ENCODE assay signal across 9 mouse cellular contexts in the genomic region with DNA sequence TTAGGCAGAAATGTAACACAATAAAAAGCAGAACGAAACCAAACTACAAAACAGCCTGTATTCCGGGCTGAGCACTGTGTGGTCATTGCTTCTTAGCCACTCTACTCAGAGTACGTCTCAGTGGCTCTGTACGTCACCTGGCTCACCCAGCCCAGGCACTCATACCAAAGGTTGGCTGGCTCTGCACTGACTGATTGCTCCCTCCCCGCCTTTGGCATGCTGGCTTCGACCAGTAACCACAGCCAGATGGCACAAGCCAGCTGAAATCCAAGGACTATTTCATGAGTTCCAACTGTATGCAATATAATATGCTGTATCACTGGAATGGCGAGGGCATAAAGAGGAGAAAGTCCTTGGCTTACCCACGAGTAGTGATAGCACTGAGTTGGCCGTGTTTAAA.
DNase-seq lines count a peak whose midpoint lies in the region; ATAC-seq and TF ChIP-seq lines count a peak whose summit lies in the region.
"Had no signal": no experiment of that assay in that cellular context is flagged by ENCODE, and none has a peak within 500 bp of the region (broad histone marks: within the 10 kb centered on the region; RNA-seq: fewer than 3 reads in every experiment).

No protein-coding gene starts in this region.

- no peaks in the 10 kb centered on the region for H3K9me3 ChIP-seq in liver, postnatal 0 days (ENCODE audit: low read length)

- peak in 1 of 2 experiments; percentile 67 for DNase-seq in heart, adult 2 months
- DNase-seq in heart, postnatal 25 days (ENCODE audit: low spot score): no peak
- peak; percentile 52 for DNase-seq in urinary bladder, postnatal 14 days (ENCODE audit: low spot score)
- DNase-seq in urinary bladder, postnatal 4 days (ENCODE audit: low spot score in 2 of 2): no peak
- DNase-seq in kidney, postnatal 14 days: peak; percentile 32
- DNase-seq in thymus, postnatal 14 days: no peak
- DNase-seq in liver, postnatal 0 days: no peak
- DNase-seq in spleen, adult 18-20 months: no peak
- DNase-seq: cerebellum, adult 9-10 months had no signal

- no peaks in the 10 kb centered on the region for H3K36me3 ChIP-seq in heart, adult 2 months (ENCODE audit: control insufficient read depth, insufficient read depth, low read length)
- H3K36me3 ChIP-seq in liver, postnatal 0 days (replicated peaks; ENCODE audit: insufficient read depth, low read length): no peaks in the 10 kb centered on the region

- TF ChIP-seq EP300 in heart, adult 2 months (IDR thresholded peaks at IDR 0.05; ENCODE audit: insufficient read depth, low read depth, low read length): no peak
- no peak for TF ChIP-seq EP300 in liver, postnatal 0 days (IDR thresholded peaks at IDR 0.05; ENCODE audit: low read depth)

- intact Hi-C loops in heart, adult 2 months (cut with DNase I): no loop called here
- intact Hi-C loops in heart, postnatal 25 days (cut with DNase I): no loop called here

- no peak overlapping the region for H3K4me2 ChIP-seq in liver, postnatal 0 days (ENCODE audit: low read depth, low read length)

- no peak for TF ChIP-seq POLR2A in heart, adult 2 months (IDR thresholded peaks at IDR 0.05; ENCODE audit: insufficient read depth, low read depth, low read length)

- no peak overlapping the region for H3K4me3 ChIP-seq in heart, adult 2 months
- no peak overlapping the region for H3K4me3 ChIP-seq in liver, postnatal 0 days (ENCODE audit: low read depth, low read length)

- no peaks in the 10 kb centered on the region; the same call in 1 of the 2 replicates for H3K4me1 ChIP-seq in heart, adult 2 months (ENCODE audit: control insufficient read depth, insufficient read depth, low read length)
- no peaks in the 10 kb centered on the region for H3K4me1 ChIP-seq in liver, postnatal 0 days (ENCODE audit: insufficient read depth)

- no peak overlapping the region for H3K9ac ChIP-seq in heart, adult 2 months (ENCODE audit: low read depth, low read length)
- no peak overlapping the region for H3K9ac ChIP-seq in liver, postnatal 0 days (replicated peaks)

- WGBS in heart, adult 2 months: 64% methylated on average over 9 of the region's 9 CpGs
- 71% methylated on average over 9 of the region's 9 CpGs for WGBS in liver, postnatal 0 days (ENCODE audit: insufficient replicate concordance)

- no peaks in the 10 kb centered on the region for H3K79me2 ChIP-seq in heart, adult 2 months (replicated peaks; ENCODE audit: control insufficient read depth, insufficient read depth, low read length)

- no peak overlapping the region for H3K27ac ChIP-seq in heart, adult 2 months
- H3K27ac ChIP-seq in liver, postnatal 0 days (ENCODE audit: low read depth): no peak overlapping the region

- H3K27me3 ChIP-seq in heart, adult 2 months (ENCODE audit: control insufficient read depth, insufficient read depth, low read length): no peaks in the 10 kb centered on the region
- H3K27me3 ChIP-seq in liver, postnatal 0 days (ENCODE audit: insufficient read depth, low read length): no peaks in the 10 kb centered on the region

- ATAC-seq in liver, postnatal 0 days: no peak

- peak; percentile 35 for TF ChIP-seq CTCF in heart, adult 2 months (IDR thresholded peaks at IDR 0.05)
- TF ChIP-seq CTCF in liver, postnatal 0 days (IDR thresholded peaks at IDR 0.05; ENCODE audit: low read depth): no peak

Comparison
In these comparisons a context has a peak if more than half of its experiments do, and no peak if none do; other contexts are left out.
1. DNase-seq: peak in urinary bladder, postnatal 14 days (single experiment) and kidney, postnatal 14 days (single experiment); none in heart, postnatal 25 days (single experiment), urinary bladder, postnatal 4 days (0 of 2), thymus, postnatal 14 days (single experiment), liver, postnatal 0 days (single experiment) and spleen, adult 18-20 months (0 of 2).